Mouse (Mus musculus) frontal cortex, postnatal 36 days (tissue): ENCODE data around the gene Gm10670.
"Not testable (repeated sequence)": the region's sequence is repeated elsewhere in the genome, so short reads cannot be mapped to it uniquely, and the experiment has no call there.

Source experiments
- DNase-seq, 2 experiments: peaks; one replicate each; pipeline ENCODE4 v3.0.0; 2022; ENCODE audit warnings: low spot score in 2 of 2

Gene Gm10670

DNA sequence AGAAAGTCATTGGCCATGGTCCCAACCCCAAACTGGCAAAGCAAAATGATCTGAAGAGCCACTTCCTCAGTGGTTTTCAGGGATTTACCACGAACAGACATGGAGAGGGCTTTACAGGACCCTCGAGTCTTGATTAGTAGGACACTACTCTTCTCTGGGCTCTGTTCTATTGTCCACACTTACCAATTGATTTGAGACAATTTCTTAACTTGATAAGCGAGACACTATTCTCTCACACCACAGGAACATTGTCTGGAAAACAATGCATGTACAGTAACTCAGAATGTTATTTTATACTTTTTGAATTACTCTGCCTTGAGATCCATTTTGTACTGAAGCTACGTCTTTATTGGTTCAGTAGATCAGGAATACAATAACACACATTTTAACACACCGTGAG lies at the start of gene Gm10670:
Gene Gm10670 (minus strand): TSS at position 101 of the 400 bp plus-strand sequence.
- not testable (repeated sequence) for DNase-seq

GRCm38 (mm10) chr7:20510434-20510833 lies 35.7 kb upstream of the Gm10670 start, which contains the start of gene Vmn1r103:
Vmn1r103 (minus strand) TSS chr7:20510534.
- not testable (repeated sequence) for DNase-seq

DNA sequence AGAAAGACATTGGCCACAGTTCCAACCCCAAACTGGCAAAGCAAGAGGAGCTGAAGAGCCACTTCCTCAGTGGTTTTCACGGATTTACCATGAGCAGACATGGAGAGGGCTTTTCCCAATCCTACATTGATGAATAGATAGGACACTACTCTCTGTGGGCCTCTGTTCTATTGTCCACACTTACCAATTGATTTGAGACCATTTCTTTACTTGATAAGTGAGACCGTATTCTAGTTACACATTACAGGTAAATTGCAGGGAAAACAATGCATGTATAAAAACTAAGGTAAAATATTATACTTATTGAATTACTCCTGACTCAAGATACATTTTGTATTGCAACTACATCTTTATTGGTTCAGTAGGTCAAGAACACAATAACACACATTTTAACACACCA lies 32.2 kb downstream of the Gm10670 start, which contains the start of gene Vmn1r101:
Gene Vmn1r101 (minus strand): TSS at position 101 of the 400 bp plus-strand sequence.
- DNase-seq, result not testable (repeated sequence)
